Mouse (Mus musculus) G1E (cell line): Measurements from ENCODE around the gene Prrx2.

Source experiments
- CTCF ChIP-seq: IDR thresholded peaks from 2 replicates; pipeline ENCODE4 v1.5.1; 2012; ENCODE audit warnings: low read depth, low read length, inconsistent platforms, mixed read lengths
- GATA1 ChIP-seq: IDR thresholded peaks from 2 replicates; pipeline ENCODE4 v1.6.1; 2012; ENCODE audit warnings: borderline replicate concordance, low read length, inconsistent platforms, mixed read lengths
- GATA2 ChIP-seq: IDR thresholded peaks from 2 replicates; pipeline ENCODE4 v1.6.1; 2012; ENCODE audit warnings: low read depth, low read length, inconsistent platforms, borderline replicate concordance
- TAL1 ChIP-seq: conservative IDR thresholded peaks from 2 replicates; pipeline ENCODE4 v1.6.1; 2012; ENCODE audit warnings: low read depth, low read length, inconsistent platforms, mixed read lengths

GRCm38 (mm10) chr2:30906641-30907040, 71.9 kb downstream of the Prrx2 start:
- no peak for TF ChIP-seq CTCF
- TF ChIP-seq GATA1, result no peak
- no peak for TF ChIP-seq TAL1
- TF ChIP-seq GATA2, result no peak
